Mouse (Mus musculus) lung, postnatal 0 days (tissue): ENCODE data around the gene Zscan10.

Experiments used
- CTCF ChIP-seq: IDR thresholded peaks from 2 replicates; pipeline ENCODE4 v1.5.1; 2016; ENCODE audit warnings: antibody characterized with exemption, mild to moderate bottlenecking
- EP300 ChIP-seq: IDR thresholded peaks from 2 replicates; pipeline ENCODE4 v1.6.1; 2016; ENCODE audit warnings: antibody characterized with exemption, mild to moderate bottlenecking, control low read depth

DNA sequence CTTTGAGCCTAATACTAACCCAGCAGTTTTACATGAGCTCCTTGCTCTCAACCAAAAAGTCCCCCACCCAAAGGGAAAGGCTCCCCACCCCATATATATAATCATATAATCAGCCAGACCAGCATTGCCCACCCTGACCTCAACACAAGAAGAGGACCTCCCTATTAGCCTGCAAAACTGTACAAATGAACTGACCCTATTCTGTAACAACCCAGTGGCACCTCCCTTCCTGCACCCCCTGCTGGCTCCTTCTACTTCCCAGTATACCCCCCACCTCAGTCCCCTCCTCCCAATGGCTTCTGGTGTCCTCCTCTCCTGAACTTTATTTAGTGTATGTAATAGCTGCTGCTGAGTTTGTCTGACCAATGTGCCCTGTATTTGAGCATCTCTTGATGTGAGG is 49.2 kb upstream of the Zscan10 start:
- peak; percentile 15; the same call in 1 of the 2 replicates for TF ChIP-seq CTCF
- TF ChIP-seq EP300, result no peak
